Mouse (Mus musculus) thymus, postnatal 25 days (tissue): ENCODE measurements around the gene Ldlrad3.
A peak's percentile ranks its signal among the peaks of the same experiment; 100 is the strongest.

Experiments used
- DNase-seq: peaks from one replicate; pipeline ENCODE4 v3.0.0; 2022

Gene Ldlrad3

GRCm38 (mm10) chr2:102071022-102071717 is 115.0 kb downstream of the Ldlrad3 start:
- DNase-seq = no peak

- DNase-seq = no peak
Measured at GRCm38 (mm10) chr2:102064826-102065441, 121.3 kb downstream of the Ldlrad3 start.

GRCm38 (mm10) chr2:102063906-102064505 is 122.2 kb downstream of the Ldlrad3 start:
- no peak for DNase-seq

GRCm38 (mm10) chr2:102062861-102063468 is 123.2 kb downstream of the Ldlrad3 start:
- DNase-seq = no peak

- no peak for DNase-seq
Measured at GRCm38 (mm10) chr2:102061921-102062320, 124.3 kb downstream of the Ldlrad3 start.

GRCm38 (mm10) chr2:102057746-102058145 is 128.4 kb downstream of the Ldlrad3 start:
- DNase-seq = no peak

- peak; percentile 80 for DNase-seq
Measured at GRCm38 (mm10) chr2:102057029-102057685, 129.0 kb downstream of the Ldlrad3 start.

GRCm38 (mm10) chr2:102056144-102056543 is 130.0 kb downstream of the Ldlrad3 start:
- DNase-seq = peak; percentile 62

GRCm38 (mm10) chr2:102052951-102053660 is 133.1 kb downstream of the Ldlrad3 start:
- DNase-seq = peak; percentile 50

GRCm38 (mm10) chr2:102052353-102052752 is 133.8 kb downstream of the Ldlrad3 start:
- DNase-seq = no peak

GRCm38 (mm10) chr2:102049866-102050550 is 136.2 kb downstream of the Ldlrad3 start:
- peak; percentile 60 for DNase-seq

- DNase-seq = no peak
Measured at GRCm38 (mm10) chr2:102048296-102049175, 137.6 kb downstream of the Ldlrad3 start.

- no peak for DNase-seq
Measured at GRCm38 (mm10) chr2:102046481-102046880, 139.7 kb downstream of the Ldlrad3 start.

GRCm38 (mm10) chr2:102040456-102040855 is 145.7 kb downstream of the Ldlrad3 start:
- no peak for DNase-seq

GRCm38 (mm10) chr2:102040011-102040410 is 146.2 kb downstream of the Ldlrad3 start:
- DNase-seq = peak; percentile 66

GRCm38 (mm10) chr2:102038895-102039667 is 147.1 kb downstream of the Ldlrad3 start:
- DNase-seq = peak; percentile 79

GRCm38 (mm10) chr2:102038229-102038894 is 147.8 kb downstream of the Ldlrad3 start:
- DNase-seq = no peak

GRCm38 (mm10) chr2:102036665-102037511 is 149.3 kb downstream of the Ldlrad3 start:
- peak; percentile 70 for DNase-seq
